Mouse (Mus musculus) adrenal gland, postnatal 4 days (tissue): ENCODE measurements around the gene Wdr62. TPM values are rescaled to one million over a fixed set of nuclear protein-coding genes. Genes with fewer than 3 reads are reported as not detected.

Source experiments
- DNase-seq, 2 experiments: peaks; one replicate each; pipeline ENCODE4 v3.0.0; 2021 to 2022; ENCODE audit warnings: low spot score in 2 of 2, mixed read lengths in 2 of 2
- long read RNA-seq, 2 experiments: library from polyadenylated mRNA; stranded (forward); transcript quantifications; one replicate each; pipeline ENCODE4 v2.0.0; 2021
- total RNA-seq, 2 experiments: library from RNA; stranded (reverse); gene quantifications; 2 replicates each; pipeline ENCODE4 v1.2.3; 2021

Gene Wdr62
- total RNA-seq = 10 to 100 TPM; 12.1 to 13.5 TPM
- long read RNA-seq, experiment 1, partial matches to known transcripts = 1 of 2 reads
- long read RNA-seq, experiment 1, other reads (novel, unspliced or antisense) = 1 of 2 reads
- long read RNA-seq, experiment 2, partial matches to known transcripts = 2 of 7 reads
- long read RNA-seq, experiment 2, other reads (novel, unspliced or antisense) = 5 of 7 reads

GRCm38 (mm10) chr7:30279951-30280669 lies at the start of gene Wdr62, which contains the start of gene Thap8:
TSS of gene Wdr62 (minus strand) at chr7:30280419.
TSS of gene Thap8 (plus strand) at chr7:30280094.
- DNase-seq = peak; percentile 75 to 77

GRCm38 (mm10) chr7:30328379-30328778 lies 48.2 kb upstream of the Wdr62 start:
- DNase-seq = no peak

- DNase-seq = no peak
These were observed 46.9 kb upstream of the Wdr62 start for GRCm38 (mm10) chr7:30327140-30327539.

GRCm38 (mm10) chr7:30326427-30326826 lies 46.2 kb upstream of the Wdr62 start:
- DNase-seq = no peak

- no peak for DNase-seq
These were observed 45.1 kb upstream of the Wdr62 start for GRCm38 (mm10) chr7:30325364-30325763.

- DNase-seq = no peak
These were observed 44.2 kb upstream of the Wdr62 start for GRCm38 (mm10) chr7:30324300-30324944.

- no peak for DNase-seq
These were observed 43.6 kb upstream of the Wdr62 start, which contains the start of gene Sdhaf1 for GRCm38 (mm10) chr7:30323795-30324194. TSS of gene Sdhaf1 (minus strand) at chr7:30323895.

GRCm38 (mm10) chr7:30322865-30323264 lies 42.6 kb upstream of the Wdr62 start:
- no peak for DNase-seq

GRCm38 (mm10) chr7:30322285-30322667 lies 42.1 kb upstream of the Wdr62 start:
- peak; percentile 73 to 87 for DNase-seq

GRCm38 (mm10) chr7:30321539-30322284 lies 41.5 kb upstream of the Wdr62 start, which contains the start of gene E130208F15Rik:
TSS of gene E130208F15Rik (plus strand) at chr7:30321740.
- peak; percentile 27 to 38 for DNase-seq

- DNase-seq = no peak
These were observed 40.7 kb upstream of the Wdr62 start for GRCm38 (mm10) chr7:30320946-30321345.

- DNase-seq = no peak
These were observed 37.9 kb upstream of the Wdr62 start for GRCm38 (mm10) chr7:30318142-30318541.

- DNase-seq = no peak
These were observed 35.6 kb upstream of the Wdr62 start for GRCm38 (mm10) chr7:30315559-30316529.

- DNase-seq = no peak
These were observed 34.5 kb upstream of the Wdr62 start, which contains the start of gene Syne4 for GRCm38 (mm10) chr7:30314721-30315155. TSS of gene Syne4 (plus strand) at chr7:30314807.

- DNase-seq = no peak
These were observed 33.6 kb upstream of the Wdr62 start for GRCm38 (mm10) chr7:30313666-30314320.

- DNase-seq = no peak
These were observed 29.9 kb upstream of the Wdr62 start for GRCm38 (mm10) chr7:30310136-30310535.

- no peak for DNase-seq
These were observed 29.3 kb upstream of the Wdr62 start for GRCm38 (mm10) chr7:30309395-30310129.

- DNase-seq = peak; percentile 60 to 85
These were observed 28.1 kb upstream of the Wdr62 start, which contains the start of gene Alkbh6 for GRCm38 (mm10) chr7:30308076-30309005. TSS of gene Alkbh6 (plus strand) at chr7:30308717.
